In genomic region chr10:118923473-118924185, GRCm38 (mm10) we compare ENCODE assay signal across 20 mouse cellular contexts. TPM values are rescaled to one million over a fixed set of nuclear protein-coding genes. Genes with fewer than 3 reads are reported as not detected.
DNase-seq lines count a peak whose midpoint lies in the region; ATAC-seq and TF ChIP-seq lines count a peak whose summit lies in the region.
"Had no signal": no experiment of that assay in that cellular context is flagged by ENCODE, and none has a peak within 500 bp of the region (broad histone marks: within the 10 kb centered on the region; RNA-seq: fewer than 3 reads in every experiment).

No protein-coding gene starts in this region.

- DNase-seq in kidney, postnatal 25 days: no peak
- peak; percentile 58 for DNase-seq in NIH3T3 (ENCODE audit: low read depth)
- DNase-seq in lung, postnatal 25 days (ENCODE audit: low spot score): peak; percentile 30
- no peak for DNase-seq in ovary, postnatal 36 days (ENCODE audit: low spot score)
- DNase-seq: adrenal gland, postnatal 14 days; cerebellum, adult 2 months; kidney, adult 18-20 months; liver, postnatal 0 days; right cerebral cortex, adult 18-20 months; thymus, postnatal 36 days had no signal

- no peaks in the 10 kb centered on the region for H3K79me2 ChIP-seq in C2C12 (ENCODE audit: control insufficient read depth, insufficient read depth)

- no peak for TF ChIP-seq CTCF in C2C12 (IDR thresholded peaks at IDR 0.05; ENCODE audit: control insufficient read depth, insufficient read depth, insufficient read length)

- ATAC-seq in kidney, embryonic 15.5 days (replicated peaks; ENCODE audit: low FRiP score): 0 out of 2 replicates have a peak, but pooled peaks have one; percentile 22
- ATAC-seq in granulocyte monocyte progenitor cell, adult 5-6 weeks (replicated peaks; ENCODE audit: poor library complexity, severe bottlenecking): no peak
- ATAC-seq: forebrain, embryonic 14.5 days; liver, postnatal 0 days had no signal

- H3K36me3 ChIP-seq in kidney, embryonic 15.5 days: no peaks in the 10 kb centered on the region
- no peaks in the 10 kb centered on the region for H3K36me3 ChIP-seq in C2C12 (ENCODE audit: control insufficient read depth, insufficient read depth)
- H3K36me3 ChIP-seq: hindbrain, embryonic 13.5 days; limb, embryonic 13.5 days; midbrain, embryonic 10.5 days; neural tube, embryonic 15.5 days; stomach, embryonic 15.5 days had no signal

- no peak overlapping the region for H3K9ac ChIP-seq in kidney, embryonic 15.5 days
- H3K9ac ChIP-seq: hindbrain, embryonic 13.5 days; limb, embryonic 13.5 days; liver, postnatal 0 days; neural tube, embryonic 15.5 days; stomach, embryonic 15.5 days had no signal

- H3K4me1 ChIP-seq in kidney, embryonic 15.5 days: peaks cover 6% of the 10 kb centered on the region; the same call in 1 of the 2 replicates
- H3K4me1 ChIP-seq: hindbrain, embryonic 13.5 days; midbrain, embryonic 10.5 days; neural tube, embryonic 15.5 days had no signal

- no peak overlapping the region for H3K4me3 ChIP-seq in kidney, embryonic 15.5 days (replicated peaks)
- H3K4me3 ChIP-seq in C2C12 (ENCODE audit: insufficient read depth, poor library complexity, severe bottlenecking): no peak overlapping the region
- H3K4me3 ChIP-seq: hindbrain, embryonic 13.5 days; layer of hippocampus, adult 2 months; limb, embryonic 13.5 days; midbrain, embryonic 10.5 days; neural tube, embryonic 15.5 days; stomach, embryonic 15.5 days had no signal

- no peak overlapping the region for H3K4me2 ChIP-seq in kidney, embryonic 15.5 days
- H3K4me2 ChIP-seq: hindbrain, embryonic 13.5 days; limb, embryonic 13.5 days; neural tube, embryonic 15.5 days; stomach, embryonic 15.5 days had no signal

- H3K27ac ChIP-seq in kidney, embryonic 15.5 days: no peak overlapping the region
- H3K27ac ChIP-seq: hindbrain, embryonic 13.5 days; layer of hippocampus, adult 2 months; limb, embryonic 13.5 days; midbrain, embryonic 10.5 days; neural tube, embryonic 15.5 days; stomach, embryonic 15.5 days had no signal

- no peaks in the 10 kb centered on the region for H3K79me3 ChIP-seq in C2C12 (ENCODE audit: low read depth)

- no peak overlapping the region for H3ac ChIP-seq in C2C12 (ENCODE audit: control insufficient read depth, insufficient read length, low read depth)

- H3K27me3 ChIP-seq in kidney, embryonic 15.5 days: peaks cover 16% of the 10 kb centered on the region; the same call in 1 of the 2 replicates
- H3K27me3 ChIP-seq in C2C12 (ENCODE audit: control insufficient read depth, insufficient read depth, insufficient read length): no peaks in the 10 kb centered on the region
- H3K27me3 ChIP-seq: hindbrain, embryonic 13.5 days; neural tube, embryonic 15.5 days; stomach, embryonic 15.5 days had no signal

- 54% methylated on average over 15 of the region's 15 CpGs for WGBS in kidney, embryonic 15.5 days

- no peaks in the 10 kb centered on the region for H3K9me3 ChIP-seq in kidney, embryonic 15.5 days (replicated peaks)
- H3K9me3 ChIP-seq: hindbrain, embryonic 13.5 days; limb, embryonic 13.5 days; neural tube, embryonic 15.5 days; stomach, embryonic 15.5 days had no signal

TF ChIP-seq in C2C12, 6 proteins besides CTCF, POLR2A, EP300 and RAD21:
- TF ChIP-seq USF1 (IDR thresholded peaks at IDR 0.05; ENCODE audit: low read depth) (no peak), MYOG (IDR thresholded peaks at IDR 0.05; ENCODE audit: control insufficient read depth, extremely low read depth, insufficient read length) (no peak), FOSL1 (IDR thresholded peaks at IDR 0.05; ENCODE audit: insufficient read depth, low read length, poor library complexity, severe bottlenecking) (no peak), MYOD1 (IDR thresholded peaks at IDR 0.05; ENCODE audit: control insufficient read depth, insufficient read length, low read depth) (peak; percentile 87)

RNA-seq across cellular contexts. Expression of gene Dyrk2, which starts 53.6 kb away (rescaled TPM):
- 8.4 and 9.3 TPM in 2 replicates for polyA plus RNA-seq in kidney, embryonic 15.5 days (2015; fragmentation: Nextera tagmentation; extraction: Ambion mirVana)
- 11.2 TPM for polyA plus RNA-seq in C2C12 (2012; fragmentation: generic; extraction: Trizol)
- total RNA-seq in granulocyte monocyte progenitor cell, adult 5-6 weeks (2014; fragmentation: Nextera tagmentation): 12.4 and 14.0 TPM in 2 replicates
- 14.8 and 28.5 TPM in 2 replicates for total RNA-seq in granulocyte monocyte progenitor cell, adult 5-6 weeks (2017)

Comparison
In these comparisons a context has a peak if more than half of its experiments do, and no peak if none do; other contexts are left out.
1. DNase-seq: peak in NIH3T3 (single experiment) and lung, postnatal 25 days (single experiment); none in kidney, postnatal 25 days (0 of 2) and ovary, postnatal 36 days (single experiment).